Mouse (Mus musculus) hematopoietic multipotent progenitor cell, adult 10-12 weeks (in vitro differentiated cells): ENCODE data around the gene Pramel3. TPM values are rescaled to one million over a fixed set of nuclear protein-coding genes. Genes with fewer than 3 reads are reported as not detected.

Experiments used
- polyA plus RNA-seq: library from polyadenylated mRNA; stranded (reverse); fragments of >175 nt; gene quantifications from 2 replicates; pipeline ENCODE4 v1.2.3, GENCODE M21; 2012; ENCODE audit warnings: low replicate concordance

Pramel3 gene
- polyA plus RNA-seq: not detected in 2 replicates

GRCm38 (mm10) chrX:135302007-135302406 is at the start of gene Pramel3:
TSS of gene Pramel3 (plus strand) at chrX:135302307.

Other genes starting within 250 kb of the Pramel3 start
- not detected in 2 replicates for gene Gm15023, start 124.7 kb upstream of the Pramel3 start, polyA plus RNA-seq
- gene Tceal6, start 91.6 kb upstream of the Pramel3 start, polyA plus RNA-seq: not detected in 2 replicates
- gene Gm5128, start 71.0 kb downstream of the Pramel3 start, polyA plus RNA-seq: not detected in 2 replicates
- not detected in 2 replicates for gene Gm7903, start 131.5 kb downstream of the Pramel3 start, polyA plus RNA-seq
- gene AV320801, start 192.3 kb downstream of the Pramel3 start, polyA plus RNA-seq: not detected in 2 replicates